Mouse (Mus musculus): ENCODE data around the gene Wdtc1. TPM values are rescaled to one million over a fixed set of nuclear protein-coding genes. Genes with fewer than 3 reads are reported as not detected.

Wdtc1 gene
- polyA plus RNA-seq, 1 experiment from 2014 or later = 21.0 TPM

- H3K36me3 ChIP-seq (ENCODE audit: control insufficient read depth, insufficient read depth, low read length) = peaks cover 12% of the 10 kb centered on the region; the same call in 1 of the 2 replicates
- no peak for DNase-seq (ENCODE audit: low spot score)
- H3K4me2 ChIP-seq (ENCODE audit: low read depth, low read length, severe bottlenecking) = no peak overlapping the region
- H3K27ac ChIP-seq (ENCODE audit: low read depth, low read length) = no peak overlapping the region
- ATAC-seq (replicated peaks; ENCODE audit: low FRiP score) = no peak
- no peaks in the 10 kb centered on the region for H3K4me1 ChIP-seq (replicated peaks; ENCODE audit: control insufficient read depth, insufficient read depth, low read length)
- no peaks in the 10 kb centered on the region; the same call in 1 of the 2 replicates for H3K9me3 ChIP-seq (ENCODE audit: control insufficient read depth, low read length)
- no peaks in the 10 kb centered on the region for H3K27me3 ChIP-seq (ENCODE audit: control insufficient read depth, insufficient read depth, low read length)
- WGBS = 90% methylated on average over 2 of the region's 2 CpGs
- no peak overlapping the region for H3K4me3 ChIP-seq (ENCODE audit: low read depth, low read length)
- no peak overlapping the region for H3K9ac ChIP-seq (ENCODE audit: low read length)
Measured at GRCm38 (mm10) chr4:133264559-133264958, 88.7 kb downstream of the Wdtc1 start.

DNA sequence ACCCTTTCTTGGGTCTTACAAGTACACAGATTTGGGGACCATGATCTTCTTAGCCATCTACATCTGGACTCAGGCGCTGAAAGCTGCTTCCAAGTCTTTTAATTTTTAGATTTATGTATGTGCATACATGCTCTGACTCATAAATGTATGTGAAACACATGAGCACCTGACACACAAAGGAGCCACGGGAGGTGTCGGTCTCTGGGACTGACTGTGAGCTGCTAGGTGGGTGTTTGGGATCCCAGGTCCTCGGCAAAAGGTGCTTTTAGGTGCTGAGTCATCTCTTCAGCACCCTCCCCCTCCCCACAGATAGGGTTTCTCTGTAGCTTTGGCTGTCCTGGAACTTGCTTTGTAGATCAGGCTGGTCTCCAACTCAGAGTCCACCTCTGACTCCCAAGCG lies 89.5 kb downstream of the Wdtc1 start:
- H3K36me3 ChIP-seq (ENCODE audit: control insufficient read depth, insufficient read depth, low read length) = peaks cover 10% of the 10 kb centered on the region; the same call in 1 of the 2 replicates
- no peaks in the 10 kb centered on the region for H3K27me3 ChIP-seq (ENCODE audit: control insufficient read depth, insufficient read depth, low read length)
- no peak for DNase-seq (ENCODE audit: low spot score)
- no peak overlapping the region for H3K9ac ChIP-seq (ENCODE audit: low read length)
- no peak overlapping the region for H3K4me2 ChIP-seq (ENCODE audit: low read depth, low read length, severe bottlenecking)
- no peaks in the 10 kb centered on the region for H3K4me1 ChIP-seq (replicated peaks; ENCODE audit: control insufficient read depth, insufficient read depth, low read length)
- no peak overlapping the region for H3K27ac ChIP-seq (ENCODE audit: low read depth, low read length)
- no peak overlapping the region for H3K4me3 ChIP-seq (ENCODE audit: low read depth, low read length)
- no peaks in the 10 kb centered on the region; the same call in 1 of the 2 replicates for H3K9me3 ChIP-seq (ENCODE audit: control insufficient read depth, low read length)
- ATAC-seq (replicated peaks; ENCODE audit: low FRiP score) = no peak
- WGBS = 93% methylated on average over 5 of the region's 5 CpGs

DNA sequence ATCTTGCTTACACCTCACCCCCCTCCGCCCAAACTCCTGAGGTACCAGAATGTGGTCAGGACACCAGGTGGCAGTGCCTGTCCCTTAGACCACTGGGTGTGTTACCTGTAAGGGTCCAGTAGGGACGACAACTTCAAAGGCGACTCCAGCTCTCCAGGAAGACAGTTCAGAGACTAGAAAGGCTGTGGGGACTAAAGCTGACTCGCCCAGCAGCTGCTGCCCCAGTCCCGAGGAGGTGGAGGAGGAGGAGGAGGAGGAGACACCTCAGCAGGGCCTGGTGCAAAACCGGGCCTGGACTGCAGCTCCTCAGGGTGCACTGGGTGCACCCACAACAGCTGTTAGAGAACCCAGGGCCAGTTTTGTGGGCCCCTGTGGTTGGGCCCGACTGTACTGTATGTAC lies 90.4 kb downstream of the Wdtc1 start, which contains the start of gene Sytl1:
TSS of gene Sytl1 (minus strand) at position 232 of the 400 bp plus-strand sequence.
- Histone ChIP-seq H3K9ac (ENCODE audit: low read length) (no peak within 1 kb of the TSS), H3K4me2 (ENCODE audit: low read depth, low read length, severe bottlenecking) (no peak within 1 kb of the TSS), H3K36me3 (ENCODE audit: control insufficient read depth, insufficient read depth, low read length) (peaks cover 9% of the 10 kb centered on the region; the same call in 1 of the 2 replicates), H3K4me3 (ENCODE audit: low read depth, low read length) (no peak within 1 kb of the TSS), H3K4me1 (replicated peaks; ENCODE audit: control insufficient read depth, insufficient read depth, low read length) (no peaks in the 10 kb centered on the region), H3K27ac (ENCODE audit: low read depth, low read length) (no peak within 1 kb of the TSS), H3K27me3 (ENCODE audit: control insufficient read depth, insufficient read depth, low read length) (no peaks in the 10 kb centered on the region; the same call in 1 of the 2 replicates), H3K9me3 (ENCODE audit: control insufficient read depth, low read length) (no peaks in the 10 kb centered on the region; the same call in 1 of the 2 replicates)
- DNase-seq (ENCODE audit: low spot score) = no peak
- no peak for ATAC-seq (replicated peaks; ENCODE audit: low FRiP score)
- WGBS = 36% methylated on average over 7 of the region's 7 CpGs

- Histone ChIP-seq H3K9me3 (ENCODE audit: control insufficient read depth, low read length) (no peaks in the 10 kb centered on the region; the same call in 1 of the 2 replicates), H3K36me3 (ENCODE audit: control insufficient read depth, insufficient read depth, low read length) (peaks cover 5% of the 10 kb centered on the region; the same call in 1 of the 2 replicates), H3K27ac (ENCODE audit: low read depth, low read length) (no peak overlapping the region), H3K4me1 (replicated peaks; ENCODE audit: control insufficient read depth, insufficient read depth, low read length) (no peaks in the 10 kb centered on the region), H3K4me3 (ENCODE audit: low read depth, low read length) (no peak overlapping the region), H3K27me3 (ENCODE audit: control insufficient read depth, insufficient read depth, low read length) (peaks cover 3% of the 10 kb centered on the region), H3K4me2 (ENCODE audit: low read depth, low read length, severe bottlenecking) (no peak overlapping the region), H3K9ac (ENCODE audit: low read length) (no peak overlapping the region)
- ATAC-seq (replicated peaks; ENCODE audit: low FRiP score) (no peak), DNase-seq (ENCODE audit: low spot score) (no peak)
- 77% methylated on average over 7 of the region's 7 CpGs for WGBS
Measured at GRCm38 (mm10) chr4:133262375-133262765, 90.9 kb downstream of the Wdtc1 start.

GRCm38 (mm10) chr4:133261641-133262374 lies 91.5 kb downstream of the Wdtc1 start:
- no peak overlapping the region for H3K4me3 ChIP-seq (ENCODE audit: low read depth, low read length)
- H3K9ac ChIP-seq (ENCODE audit: low read length) = no peak overlapping the region
- no peak for ATAC-seq (replicated peaks; ENCODE audit: low FRiP score)
- H3K4me1 ChIP-seq (replicated peaks; ENCODE audit: control insufficient read depth, insufficient read depth, low read length) = 0 out of 2 replicates have a peak, but pooled peaks cover 3% of the 10 kb centered on the region
- no peaks in the 10 kb centered on the region; the same call in 1 of the 2 replicates for H3K9me3 ChIP-seq (ENCODE audit: control insufficient read depth, low read length)
- WGBS = 59% methylated on average over 10 of the region's 10 CpGs
- DNase-seq (ENCODE audit: low spot score) = no peak
- H3K27me3 ChIP-seq (ENCODE audit: control insufficient read depth, insufficient read depth, low read length) = peaks cover 7% of the 10 kb centered on the region
- H3K4me2 ChIP-seq (ENCODE audit: low read depth, low read length, severe bottlenecking) = no peak overlapping the region
- H3K36me3 ChIP-seq (ENCODE audit: control insufficient read depth, insufficient read depth, low read length) = peaks cover 5% of the 10 kb centered on the region; the same call in 1 of the 2 replicates
- no peak overlapping the region for H3K27ac ChIP-seq (ENCODE audit: low read depth, low read length)

DNA sequence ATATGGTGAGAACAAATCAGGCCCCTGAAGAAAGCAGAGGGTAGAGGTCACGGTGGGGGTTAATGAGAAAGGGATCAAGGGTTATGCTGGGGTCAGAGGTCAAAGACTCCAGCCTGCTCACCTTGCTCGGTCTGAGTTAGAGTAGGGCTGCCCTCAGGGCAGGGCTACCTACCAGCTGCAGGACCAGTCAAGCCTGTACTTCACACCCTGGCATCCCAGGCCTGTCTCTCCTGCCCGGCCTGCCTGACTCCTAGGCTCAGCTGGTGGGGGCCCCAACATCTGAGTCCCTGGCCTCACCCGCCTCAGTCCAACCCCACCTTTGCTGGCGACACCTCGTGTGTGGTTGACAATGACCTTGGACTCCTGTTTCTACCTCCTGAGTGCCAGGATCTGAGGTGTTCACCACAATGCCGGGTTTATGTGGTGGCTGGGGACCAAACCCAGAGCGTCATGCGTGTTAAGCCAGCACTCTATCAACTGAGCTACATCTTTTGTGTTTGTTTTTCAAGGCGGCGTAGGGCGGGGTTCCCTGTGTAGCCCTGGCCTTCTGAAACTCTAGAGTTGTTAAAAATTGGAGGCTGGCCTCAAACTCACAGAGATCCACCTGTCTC lies 95.4 kb downstream of the Wdtc1 start:
- H3K9ac ChIP-seq (ENCODE audit: low read length) = no peak overlapping the region
- H3K27ac ChIP-seq (ENCODE audit: low read depth, low read length) = no peak overlapping the region
- peaks cover 15% of the 10 kb centered on the region for H3K27me3 ChIP-seq (ENCODE audit: control insufficient read depth, insufficient read depth, low read length)
- H3K9me3 ChIP-seq (ENCODE audit: control insufficient read depth, low read length) = no peaks in the 10 kb centered on the region
- WGBS = 75% methylated on average over 12 of the region's 12 CpGs
- H3K36me3 ChIP-seq (ENCODE audit: control insufficient read depth, insufficient read depth, low read length) = no peaks in the 10 kb centered on the region
- H3K4me1 ChIP-seq (replicated peaks; ENCODE audit: control insufficient read depth, insufficient read depth, low read length) = 0 out of 2 replicates have a peak, but pooled peaks cover 3% of the 10 kb centered on the region
- ATAC-seq (replicated peaks; ENCODE audit: low FRiP score) (no peak), DNase-seq (ENCODE audit: low spot score) (no peak)
- H3K4me2 ChIP-seq (ENCODE audit: low read depth, low read length, severe bottlenecking) = no peak overlapping the region
- H3K4me3 ChIP-seq (ENCODE audit: low read depth, low read length) = no peak overlapping the region

- peaks cover 18% of the 10 kb centered on the region for H3K27me3 ChIP-seq (ENCODE audit: control insufficient read depth, insufficient read depth, low read length)
- no peaks in the 10 kb centered on the region for H3K36me3 ChIP-seq (ENCODE audit: control insufficient read depth, insufficient read depth, low read length)
- no peak overlapping the region for H3K4me3 ChIP-seq (ENCODE audit: low read depth, low read length)
- no peaks in the 10 kb centered on the region for H3K9me3 ChIP-seq (ENCODE audit: control insufficient read depth, low read length)
- no peak for ATAC-seq (replicated peaks; ENCODE audit: low FRiP score)
- H3K27ac ChIP-seq (ENCODE audit: low read depth, low read length) = no peak overlapping the region
- no peak overlapping the region for H3K4me2 ChIP-seq (ENCODE audit: low read depth, low read length, severe bottlenecking)
- DNase-seq (ENCODE audit: low spot score) = no peak
- 0 out of 2 replicates have a peak, but pooled peaks cover 3% of the 10 kb centered on the region for H3K4me1 ChIP-seq (replicated peaks; ENCODE audit: control insufficient read depth, insufficient read depth, low read length)
- no peak overlapping the region for H3K9ac ChIP-seq (ENCODE audit: low read length)
- 26% methylated on average over 12 of the region's 12 CpGs for WGBS
Measured at GRCm38 (mm10) chr4:133257230-133257629, 96.1 kb downstream of the Wdtc1 start.

DNA sequence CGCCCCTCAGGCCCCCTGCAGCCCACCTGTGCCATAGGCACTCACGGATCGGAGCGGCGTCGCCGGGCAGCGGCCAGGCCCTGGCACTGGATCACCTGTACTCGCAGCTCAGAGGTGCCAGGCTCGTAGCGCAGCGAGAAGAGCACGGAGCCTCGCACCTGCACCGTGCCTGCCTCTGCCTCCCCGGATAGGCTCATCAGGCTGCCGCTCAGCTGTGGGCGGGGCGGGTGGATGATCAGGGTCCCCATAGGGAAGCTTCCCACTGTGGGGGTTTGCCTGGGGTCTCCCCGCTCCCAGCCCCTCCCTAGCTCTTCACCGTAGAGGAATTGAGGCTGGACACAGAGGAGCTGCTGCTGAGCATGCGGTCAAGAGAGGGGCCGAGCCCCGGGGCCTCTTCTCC lies 96.5 kb downstream of the Wdtc1 start:
- Histone ChIP-seq H3K4me1 (replicated peaks; ENCODE audit: control insufficient read depth, insufficient read depth, low read length) (0 out of 2 replicates have a peak, but pooled peaks cover 3% of the 10 kb centered on the region), H3K9me3 (ENCODE audit: control insufficient read depth, low read length) (no peaks in the 10 kb centered on the region), H3K4me3 (ENCODE audit: low read depth, low read length) (no peak overlapping the region), H3K36me3 (ENCODE audit: control insufficient read depth, insufficient read depth, low read length) (no peaks in the 10 kb centered on the region), H3K4me2 (ENCODE audit: low read depth, low read length, severe bottlenecking) (no peak overlapping the region), H3K9ac (ENCODE audit: low read length) (no peak overlapping the region), H3K27ac (ENCODE audit: low read depth, low read length) (no peak overlapping the region), H3K27me3 (ENCODE audit: control insufficient read depth, insufficient read depth, low read length) (peaks cover 22% of the 10 kb centered on the region)
- ATAC-seq (replicated peaks; ENCODE audit: low FRiP score) (no peak), DNase-seq (ENCODE audit: low spot score) (no peak)
- 13% methylated on average over 24 of the region's 24 CpGs for WGBS

Data from forebrain, embryonic 11.5 days (tissue).